Mouse (Mus musculus) liver, adult (tissue): ENCODE data around the gene Zfp385c.

ENCODE experiments used
- GATA4 ChIP-seq: IDR thresholded peaks from 2 replicates; pipeline ENCODE4 v1.6.1; 2014; ENCODE audit warnings: mild to moderate bottlenecking, low read length; ENCODE audit not compliant: insufficient replicate concordance

Zfp385c gene

GRCm38 (mm10) chr11:100681826-100682225, 10.4 kb downstream of the Zfp385c start:
- no peak for TF ChIP-seq GATA4

- TF ChIP-seq GATA4 = no peak
Measured at GRCm38 (mm10) chr11:100677810-100678209, 14.4 kb downstream of the Zfp385c start.

GRCm38 (mm10) chr11:100673169-100673568, 19.1 kb downstream of the Zfp385c start:
- TF ChIP-seq GATA4 = no peak

GRCm38 (mm10) chr11:100671956-100672355, 20.3 kb downstream of the Zfp385c start:
- no peak for TF ChIP-seq GATA4

- TF ChIP-seq GATA4 = no peak
Measured at GRCm38 (mm10) chr11:100671049-100671448, 21.2 kb downstream of the Zfp385c start.

GRCm38 (mm10) chr11:100659806-100660205, 32.4 kb downstream of the Zfp385c start:
- TF ChIP-seq GATA4 = no peak

DNA sequence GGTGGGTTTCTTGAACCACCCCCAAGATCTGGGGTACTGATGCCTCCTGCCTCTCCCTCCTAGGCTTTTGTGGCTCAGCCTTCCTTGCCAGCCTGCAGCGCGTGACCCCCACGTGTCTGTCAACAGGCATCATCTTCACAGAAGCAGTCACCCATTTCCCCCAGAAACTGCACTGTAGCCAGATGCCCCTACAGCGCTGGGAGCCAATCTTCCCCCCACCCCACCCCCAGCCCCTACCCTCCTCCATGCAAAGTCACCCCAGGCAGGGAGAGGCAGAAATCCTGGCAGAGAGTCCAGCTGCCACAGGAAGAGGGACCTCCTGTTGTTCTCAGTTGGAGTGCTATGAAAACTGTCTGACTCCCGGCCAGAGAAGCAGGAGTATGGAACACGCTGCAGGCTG, 35.8 kb downstream of the Zfp385c start:
- no peak for TF ChIP-seq GATA4

GRCm38 (mm10) chr11:100651748-100652147, 40.5 kb downstream of the Zfp385c start:
- TF ChIP-seq GATA4 = no peak

GRCm38 (mm10) chr11:100651205-100651604, 41.0 kb downstream of the Zfp385c start:
- TF ChIP-seq GATA4 = no peak

DNA sequence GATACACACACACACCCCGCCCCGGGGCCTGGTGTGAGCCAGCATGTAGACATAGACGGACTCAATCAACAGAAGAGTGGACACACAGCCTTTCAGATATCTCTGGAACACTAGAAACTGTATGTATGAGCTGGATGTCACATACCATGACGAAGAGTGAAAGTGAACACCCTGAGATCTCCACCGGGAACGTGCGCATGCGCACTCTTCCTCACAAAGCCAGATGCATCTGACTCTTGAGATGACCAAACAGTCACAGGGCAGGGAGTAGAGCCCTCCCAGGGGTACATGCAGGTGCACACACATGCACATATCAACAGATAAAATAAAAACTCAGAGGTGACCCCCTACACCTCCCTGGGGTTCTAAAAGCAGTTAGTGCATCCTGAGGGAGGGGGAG, 43.9 kb downstream of the Zfp385c start:
- no peak for TF ChIP-seq GATA4

- no peak for TF ChIP-seq GATA4
Measured at GRCm38 (mm10) chr11:100646265-100646664, 46.0 kb downstream of the Zfp385c start.

DNA sequence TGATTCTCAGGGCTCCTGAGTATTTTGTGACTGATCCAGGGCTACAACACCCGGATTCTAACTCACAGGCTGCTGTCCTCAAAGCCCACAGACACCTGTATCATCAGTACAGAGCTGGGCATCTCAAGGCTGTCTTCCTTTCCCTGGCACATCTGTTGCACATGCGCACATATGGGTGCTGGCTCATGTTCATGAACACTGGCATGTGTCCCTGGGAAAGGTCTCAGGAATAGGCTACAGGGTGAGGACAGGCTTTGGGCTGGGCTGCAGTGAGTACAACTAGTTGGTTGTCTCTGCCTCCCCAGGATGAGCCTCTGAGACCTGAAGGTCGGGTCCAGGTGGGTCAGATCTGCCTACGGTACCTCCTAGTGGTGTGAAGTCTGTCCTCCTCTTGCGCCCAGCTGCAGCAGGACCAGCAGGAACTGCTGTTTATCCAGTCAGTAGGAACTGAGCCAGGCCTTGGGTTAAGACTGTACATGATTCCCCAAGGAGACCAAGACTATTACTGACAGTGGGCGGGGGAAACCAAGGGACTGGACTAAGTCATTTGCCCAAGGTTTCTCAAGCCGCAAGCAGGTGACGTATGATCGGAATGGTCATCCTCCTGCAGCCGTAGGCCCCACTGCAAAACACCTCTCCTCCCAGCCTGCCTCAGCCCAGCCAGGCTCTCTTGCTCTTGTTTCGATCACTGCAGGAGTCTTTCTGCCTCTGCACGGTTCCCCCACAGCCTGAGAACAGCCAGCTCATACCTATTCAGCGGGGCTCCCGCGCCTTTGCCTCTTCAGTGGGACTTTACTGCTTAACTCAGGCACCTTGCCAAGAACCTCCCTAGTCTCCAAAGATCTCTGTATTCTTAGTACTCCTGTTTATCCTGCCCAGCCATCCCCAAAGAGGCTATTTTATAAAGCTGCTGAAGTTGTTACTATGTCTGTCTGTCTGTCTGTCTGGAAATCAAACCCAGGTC, 48.4 kb downstream of the Zfp385c start:
- TF ChIP-seq GATA4 = no peak

GRCm38 (mm10) chr11:100640159-100640906, 51.9 kb downstream of the Zfp385c start:
- TF ChIP-seq GATA4 = no peak

DNA sequence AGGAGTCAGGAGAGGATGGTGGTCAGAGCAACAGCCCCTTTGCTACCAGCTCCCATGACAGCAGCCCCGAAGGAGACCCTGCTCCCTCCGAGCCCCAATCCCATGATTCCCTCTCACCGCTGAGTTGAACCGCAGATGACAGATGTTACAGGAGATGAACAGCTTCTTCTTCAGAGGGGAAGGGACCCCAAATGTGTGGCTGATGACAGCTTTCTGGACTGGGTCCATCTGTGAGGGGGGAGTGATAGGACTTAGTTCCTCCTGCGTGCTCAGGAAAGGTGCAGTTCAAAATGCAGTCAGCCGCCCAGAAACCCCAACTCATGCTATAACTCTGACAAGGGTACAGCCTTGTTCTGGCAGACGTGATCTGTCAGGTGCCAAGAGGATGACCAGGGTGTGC, 57.7 kb downstream of the Zfp385c start:
- no peak for TF ChIP-seq GATA4

DNA sequence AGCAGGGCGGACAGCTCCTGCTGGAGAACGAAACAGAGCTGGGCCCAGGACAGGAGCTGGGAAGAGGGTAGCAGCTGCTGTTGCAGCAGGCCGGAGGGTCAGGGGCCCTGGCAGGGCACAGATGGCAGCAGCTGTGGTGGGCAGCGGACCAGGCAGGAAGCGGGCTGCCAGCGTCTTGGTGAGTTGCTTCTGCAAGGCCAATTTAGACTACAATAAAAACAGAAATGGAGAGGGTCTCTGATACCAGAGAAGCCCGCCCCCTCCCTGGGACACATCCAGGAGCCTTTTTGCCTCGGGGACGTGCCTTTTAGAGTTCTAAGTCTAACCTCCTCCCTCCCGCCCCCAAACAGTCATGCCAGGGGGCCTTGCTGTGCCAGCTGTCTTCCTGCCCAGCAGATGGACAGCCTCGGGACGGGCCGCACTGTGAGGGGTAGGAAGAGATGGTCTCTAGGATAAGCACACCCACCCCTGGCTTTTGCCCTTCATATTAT, 63.3 kb downstream of the Zfp385c start:
- TF ChIP-seq GATA4 = no peak

DNA sequence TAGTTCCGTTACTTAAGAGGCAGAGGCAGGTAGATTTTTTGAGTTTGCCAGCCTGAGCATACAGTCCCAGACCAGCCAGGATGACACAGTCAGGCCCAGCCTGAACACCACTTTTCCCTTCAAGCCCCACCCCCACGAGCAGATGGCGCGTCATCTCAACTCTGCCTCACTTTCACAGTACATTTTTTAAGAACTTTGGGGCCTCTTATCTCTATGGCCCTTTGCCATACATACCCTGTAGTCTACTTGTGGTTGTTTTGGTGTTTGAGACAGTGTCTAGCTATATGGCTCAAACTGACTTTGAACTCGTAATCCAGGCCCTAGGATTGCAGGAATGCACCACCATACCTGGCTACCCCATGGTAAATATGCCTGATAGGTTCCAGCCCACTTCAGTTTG, 64.2 kb downstream of the Zfp385c start:
- TF ChIP-seq GATA4 = no peak

- TF ChIP-seq GATA4 = no peak
Measured at GRCm38 (mm10) chr11:100626701-100627195, 65.5 kb downstream of the Zfp385c start.
